Mouse (Mus musculus) right cerebral cortex, postnatal 25 days (tissue): ENCODE results near the gene Gtf2h2.
"Not testable (repeated sequence)": the region's sequence is repeated elsewhere in the genome, so short reads cannot be mapped to it uniquely, and the experiment has no call there.

ENCODE experiments used
- DNase-seq: peaks from one replicate; pipeline ENCODE4 v3.0.0; 2022

Gene Gtf2h2

GRCm38 (mm10) chr13:100483610-100484009 lies 8.8 kb downstream of the Gtf2h2 start:
- no peak for DNase-seq

GRCm38 (mm10) chr13:100463527-100464222 lies 28.7 kb downstream of the Gtf2h2 start:
- DNase-seq, result no peak

GRCm38 (mm10) chr13:100461336-100461735 lies 31.0 kb downstream of the Gtf2h2 start:
- DNase-seq, result no peak

- DNase-seq, result not testable (repeated sequence)
Measured at GRCm38 (mm10) chr13:100452415-100453127, 39.8 kb downstream of the Gtf2h2 start, which contains the start of gene Naip1. Naip1 (minus strand) TSS chr13:100452869.

GRCm38 (mm10) chr13:100449495-100449894 lies 42.9 kb downstream of the Gtf2h2 start:
- DNase-seq, result no peak

- no peak for DNase-seq
Measured at GRCm38 (mm10) chr13:100440116-100440515, 52.3 kb downstream of the Gtf2h2 start.

GRCm38 (mm10) chr13:100438701-100439100 lies 53.7 kb downstream of the Gtf2h2 start:
- DNase-seq, result no peak

- no peak for DNase-seq
Measured at GRCm38 (mm10) chr13:100437322-100437825, 55.0 kb downstream of the Gtf2h2 start.

GRCm38 (mm10) chr13:100436556-100437163 lies 55.7 kb downstream of the Gtf2h2 start:
- DNase-seq, result not testable (repeated sequence)

- not testable (repeated sequence) for DNase-seq
Measured at GRCm38 (mm10) chr13:100419958-100420357, 72.4 kb downstream of the Gtf2h2 start.

- no peak for DNase-seq
Measured at GRCm38 (mm10) chr13:100414428-100414827, 78.0 kb downstream of the Gtf2h2 start.
